Mouse (Mus musculus) lung, embryonic 14.5 days (tissue): ENCODE measurements around the gene Stxbp6. TPM values are rescaled to one million over a fixed set of nuclear protein-coding genes. Genes with fewer than 3 reads are reported as not detected.

Source experiments
- ATAC-seq: fragments of 200-750 bp; cut with Nextera tagmentation; 2 replicates; pipeline ENCODE4 v1.8.0; 2017; ENCODE audit warnings: mild to moderate bottlenecking, moderate TSS enrichment, moderate library complexity; ENCODE audit not compliant: insufficient read depth
- DNase-seq: peaks from one replicate; pipeline ENCODE4 v3.0.0-alpha.2; 2015
- H3K27ac ChIP-seq: fragments of 300-500 bp; sonication (generic); 2 replicates; pipeline ENCODE4 v1.5.1; 2014; ENCODE audit warnings: low read depth, mild to moderate bottlenecking, moderate library complexity
- H3K27me3 ChIP-seq: fragments of 300-500 bp; sonication (generic); 2 replicates; pipeline ENCODE4 v1.6.1; 2014; ENCODE audit warnings: low read length, control low read depth; ENCODE audit not compliant: insufficient read depth
- H3K36me3 ChIP-seq: fragments of 300-500 bp; sonication (generic); 2 replicates; pipeline ENCODE4 v1.6.1; 2014; ENCODE audit warnings: control low read depth; ENCODE audit not compliant: insufficient read depth
- H3K4me1 ChIP-seq: fragments of 300-500 bp; sonication (generic); 2 replicates; pipeline ENCODE4 v1.6.1; 2014; ENCODE audit warnings: antibody characterized with exemption, control low read depth; ENCODE audit not compliant: insufficient read depth
- H3K4me2 ChIP-seq: fragments of 300-500 bp; sonication (generic); 2 replicates; pipeline ENCODE4 v1.6.1; 2014; ENCODE audit warnings: mild to moderate bottlenecking
- H3K4me3 ChIP-seq: fragments of 300-500 bp; sonication (generic); 2 replicates; pipeline ENCODE4 v1.5.1; 2014; ENCODE audit warnings: low read depth, low read length
- H3K9ac ChIP-seq: fragments of 300-500 bp; sonication (generic); 2 replicates; pipeline ENCODE4 v1.6.1; 2014
- H3K9me3 ChIP-seq: fragments of 300-500 bp; sonication (generic); 2 replicates; pipeline ENCODE4 v1.6.1; 2016; ENCODE audit warnings: low read depth, low read length, control low read depth
- CTCF ChIP-seq: IDR thresholded peaks from 2 replicates; pipeline ENCODE4 v1.5.1; 2016; ENCODE audit warnings: antibody characterized with exemption, low read depth
- WGBS: fragments of 180-500 bp; shearing (Covaris S2); extraction: QIAGEN DNeasy Blood & Tissue Kit; methylation state at CpG from one replicate; pipeline ENCODE4 v1.1.7; 2014; 5-methylcytosine and 5-hydroxymethylcytosine counted together
- polyA plus RNA-seq: library from polyadenylated mRNA; unstranded; fragments of >200 nt; fragmentation: Nextera tagmentation; extraction: Ambion mirVana; gene quantifications from 2 replicates; pipeline ENCODE4 v1.2.1, GENCODE M21; 2014

Gene Stxbp6
- polyA plus RNA-seq, 1 experiment from 2014 or later, result 6.4 TPM

DNA sequence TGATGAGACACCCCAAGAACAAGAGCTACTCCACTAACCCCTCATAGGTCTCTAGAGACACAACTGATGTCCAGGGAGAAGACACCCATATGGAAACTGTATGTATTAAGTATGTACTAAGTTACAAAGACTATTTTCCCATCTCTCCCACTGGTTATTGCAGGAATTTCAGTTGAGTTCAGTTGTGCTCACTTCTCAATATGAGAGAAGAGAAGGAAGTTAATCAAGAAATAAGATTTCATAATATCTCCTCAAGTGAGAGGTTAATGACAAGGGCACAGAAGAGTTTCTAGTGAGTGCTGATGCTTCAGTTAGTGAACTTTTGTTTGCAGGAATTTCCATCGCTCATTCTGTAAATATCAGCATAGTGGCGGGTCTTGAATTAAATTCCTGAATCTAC is 124.0 kb downstream of the Stxbp6 start:
- H3K36me3 ChIP-seq, result no peaks in the 10 kb centered on the region
- no peak for ATAC-seq
- no peaks in the 10 kb centered on the region for H3K9me3 ChIP-seq
- H3K4me1 ChIP-seq, result no peaks in the 10 kb centered on the region
- no peak for TF ChIP-seq CTCF
- H3K9ac ChIP-seq, result no peak overlapping the region
- H3K4me3 ChIP-seq, result no peak overlapping the region
- no peak for DNase-seq
- WGBS, result 74% methylated on average over 2 of the region's 2 CpGs
- H3K4me2 ChIP-seq, result no peak overlapping the region
- no peak overlapping the region for H3K27ac ChIP-seq
- H3K27me3 ChIP-seq, result no peaks in the 10 kb centered on the region

DNA sequence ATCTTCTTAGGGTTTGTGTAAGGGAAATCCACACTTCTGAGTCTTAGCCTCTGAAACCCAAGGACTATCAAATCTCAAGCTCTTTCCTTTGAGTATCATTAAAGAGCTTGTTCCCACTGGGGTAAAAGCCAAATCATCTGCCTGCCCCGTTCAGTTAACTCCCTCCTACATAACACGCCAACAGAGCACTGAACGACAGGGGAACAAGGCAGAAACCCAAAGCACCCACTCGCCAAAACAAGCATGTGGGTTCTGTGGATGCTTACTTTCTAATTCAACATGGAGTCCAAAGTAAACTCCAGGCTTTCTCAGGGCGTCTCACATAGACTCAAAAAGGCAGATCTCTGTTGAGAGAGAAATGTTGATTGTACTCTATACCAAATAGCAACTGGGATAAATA is 126.7 kb downstream of the Stxbp6 start:
- Histone ChIP-seq H3K27me3 (no peaks in the 10 kb centered on the region), H3K4me2 (no peak overlapping the region), H3K9ac (no peak overlapping the region), H3K27ac (no peak overlapping the region), H3K9me3 (no peaks in the 10 kb centered on the region), H3K4me3 (no peak overlapping the region), H3K36me3 (no peaks in the 10 kb centered on the region), H3K4me1 (no peaks in the 10 kb centered on the region)
- TF ChIP-seq CTCF, result no peak
- DNase-seq (no peak), ATAC-seq (no peak)
- WGBS, result 81% methylated on average over 5 of the region's 5 CpGs

DNA sequence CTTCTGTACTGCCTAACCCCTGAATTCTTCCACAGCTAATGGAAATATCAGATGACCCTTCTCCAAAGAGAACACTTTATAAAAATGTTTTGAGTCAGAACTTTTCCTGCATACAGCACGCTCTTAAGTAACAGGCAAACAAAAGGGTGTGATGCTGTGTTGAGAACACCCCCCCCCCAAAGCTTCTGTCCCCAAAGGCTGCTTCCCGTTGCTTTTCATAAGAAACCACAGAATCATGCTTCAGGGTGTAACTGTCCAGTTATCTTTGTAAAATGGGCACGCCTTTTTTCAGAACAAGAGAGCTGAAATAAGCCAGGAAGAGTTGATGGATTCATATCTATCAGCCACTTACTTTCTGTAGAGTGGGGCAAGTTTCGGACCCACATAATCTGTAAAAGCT is 134.2 kb downstream of the Stxbp6 start:
- TF ChIP-seq CTCF, result no peak
- Histone ChIP-seq H3K4me3 (no peak overlapping the region), H3K4me2 (no peak overlapping the region), H3K27me3 (no peaks in the 10 kb centered on the region), H3K27ac (no peak overlapping the region), H3K9me3 (no peaks in the 10 kb centered on the region), H3K9ac (no peak overlapping the region), H3K36me3 (no peaks in the 10 kb centered on the region), H3K4me1 (no peaks in the 10 kb centered on the region)
- 82% methylated on average over 4 of the region's 4 CpGs for whole genome bisulfite sequencing
- DNase-seq (no peak), ATAC-seq (no peak)

- no peak for TF ChIP-seq CTCF
- WGBS, result 66% methylated on average over 8 of the region's 8 CpGs
- ATAC-seq (no peak), DNase-seq (no peak)
- Histone ChIP-seq H3K4me2 (no peak overlapping the region), H3K4me3 (no peak overlapping the region), H3K27ac (no peak overlapping the region), H3K9me3 (no peaks in the 10 kb centered on the region), H3K27me3 (no peaks in the 10 kb centered on the region), H3K9ac (no peak overlapping the region), H3K36me3 (no peaks in the 10 kb centered on the region), H3K4me1 (no peaks in the 10 kb centered on the region)
These were observed 135.4 kb downstream of the Stxbp6 start for GRCm38 (mm10) chr12:44939106-44939505.

DNA sequence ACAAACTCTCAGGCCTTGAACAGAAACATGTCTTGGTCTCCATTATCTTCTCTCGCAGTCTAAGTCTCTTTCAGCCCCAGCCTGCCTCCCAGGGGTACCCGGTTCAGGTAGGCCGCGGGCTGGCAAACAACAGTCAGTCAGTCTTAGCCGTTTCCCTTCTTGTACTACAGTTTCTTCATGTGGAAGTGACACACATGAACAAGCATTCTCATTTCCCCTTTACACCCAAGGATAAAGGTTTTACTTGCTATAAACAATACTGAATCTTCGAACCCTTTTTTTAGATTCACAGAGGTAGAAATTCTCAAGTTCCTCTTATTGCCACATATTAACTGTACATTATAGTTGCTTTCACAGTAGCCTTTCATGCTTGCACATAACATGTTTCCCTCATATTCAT is 141.6 kb downstream of the Stxbp6 start:
- no peak for TF ChIP-seq CTCF
- Histone ChIP-seq H3K9ac (no peak overlapping the region), H3K36me3 (no peaks in the 10 kb centered on the region), H3K4me1 (no peaks in the 10 kb centered on the region), H3K9me3 (no peaks in the 10 kb centered on the region), H3K4me2 (no peak overlapping the region), H3K4me3 (no peak overlapping the region), H3K27ac (no peak overlapping the region), H3K27me3 (no peaks in the 10 kb centered on the region)
- DNase-seq (no peak), ATAC-seq (no peak)
- WGBS, result 85% methylated on average over 6 of the region's 6 CpGs

- Histone ChIP-seq H3K4me2 (no peak overlapping the region), H3K4me3 (no peak overlapping the region), H3K27ac (no peak overlapping the region), H3K4me1 (no peaks in the 10 kb centered on the region), H3K9ac (no peak overlapping the region), H3K36me3 (no peaks in the 10 kb centered on the region), H3K9me3 (no peaks in the 10 kb centered on the region), H3K27me3 (no peaks in the 10 kb centered on the region)
- no peak for ATAC-seq
- DNase-seq, result peak; percentile 13
- TF ChIP-seq CTCF, result no peak
- WGBS, result 64% methylated on average over 7 of the region's 7 CpGs
These were observed 142.8 kb downstream of the Stxbp6 start for GRCm38 (mm10) chr12:44931716-44932115.

GRCm38 (mm10) chr12:44928456-44928855 is 146.1 kb downstream of the Stxbp6 start:
- H3K9ac ChIP-seq, result no peak overlapping the region
- DNase-seq (peak; percentile 16), ATAC-seq (no peak)
- H3K4me1 ChIP-seq, result no peaks in the 10 kb centered on the region
- no peak overlapping the region for H3K4me2 ChIP-seq
- no peaks in the 10 kb centered on the region for H3K27me3 ChIP-seq
- H3K4me3 ChIP-seq, result no peak overlapping the region
- H3K27ac ChIP-seq, result no peak overlapping the region
- WGBS, result 33% methylated on average over 3 of the region's 3 CpGs
- no peaks in the 10 kb centered on the region for H3K36me3 ChIP-seq
- TF ChIP-seq CTCF, result no peak
- H3K9me3 ChIP-seq, result no peaks in the 10 kb centered on the region

DNA sequence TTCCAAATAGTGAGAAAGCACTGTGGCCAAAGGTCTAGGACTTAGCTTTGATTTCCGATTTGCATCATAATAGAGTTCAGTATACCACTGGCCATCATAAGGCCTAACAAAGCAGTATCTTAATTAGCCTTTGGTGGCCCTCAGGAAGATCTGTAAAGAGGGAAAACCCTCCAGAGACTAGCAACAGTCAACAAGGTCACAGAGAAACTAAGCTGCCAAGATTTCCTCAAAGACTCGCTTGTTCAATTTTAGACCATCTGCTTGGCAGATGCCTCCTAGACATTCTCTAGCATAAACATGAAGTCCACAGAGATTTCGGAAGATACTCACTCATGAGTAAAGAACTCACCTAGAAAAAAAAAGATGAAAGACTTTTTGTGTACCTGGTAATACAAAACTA is 148.6 kb downstream of the Stxbp6 start:
- H3K4me2 ChIP-seq, result no peak overlapping the region
- no peaks in the 10 kb centered on the region for H3K36me3 ChIP-seq

More for the DNA sequence above, 148.6 kb downstream of the Stxbp6 start:
- no peak for DNase-seq
- TF ChIP-seq CTCF, result no peak
- Histone ChIP-seq H3K4me1 (no peaks in the 10 kb centered on the region), H3K9me3 (no peaks in the 10 kb centered on the region), H3K4me3 (no peak overlapping the region), H3K27me3 (no peaks in the 10 kb centered on the region), H3K9ac (no peak overlapping the region), H3K27ac (no peak overlapping the region)
- 87% methylated on average over 3 of the region's 3 CpGs for WGBS
- no peak for ATAC-seq
